Mouse (Mus musculus) heart, adult 2 months (tissue): ENCODE measurements around the gene Hist1h4b. TPM values are rescaled to one million over a fixed set of nuclear protein-coding genes. Genes with fewer than 3 reads are reported as not detected.

ENCODE experiments used
- DNase-seq, 2 experiments: peaks; one replicate each; pipeline ENCODE4 v3.0.0; 2021
- H3K27ac ChIP-seq: fragments of 200-600 bp; 2 replicates; pipeline ENCODE4 v1.8.1; 2022
- H3K27me3 ChIP-seq: fragments of 200-500 bp; 2 replicates; pipeline ENCODE4 v1.6.1; 2012; ENCODE audit warnings: mild to moderate bottlenecking, low read length, inconsistent platforms, mixed read lengths; ENCODE audit not compliant: control insufficient read depth, insufficient read depth
- H3K36me3 ChIP-seq: fragments of 200-500 bp; 2 replicates; pipeline ENCODE4 v1.6.1; 2012; ENCODE audit warnings: low read length, inconsistent platforms; ENCODE audit not compliant: control insufficient read depth, insufficient read depth
- H3K4me1 ChIP-seq: fragments of 200-500 bp; 2 replicates; pipeline ENCODE4 v1.6.1; 2011; ENCODE audit warnings: low read length; ENCODE audit not compliant: control insufficient read depth, insufficient read depth
- H3K4me3 ChIP-seq: fragments of 200-600 bp; 2 replicates; pipeline ENCODE4 v1.8.1; 2022
- H3K79me2 ChIP-seq: fragments of 200-500 bp; replicated peaks from 2 replicates; pipeline ENCODE4 v1.6.1; 2012; ENCODE audit warnings: mild to moderate bottlenecking, inconsistent platforms, low read length, moderate library complexity, mixed read lengths; ENCODE audit not compliant: control insufficient read depth, insufficient read depth
- H3K9ac ChIP-seq: fragments of 200-500 bp; 2 replicates; pipeline ENCODE4 v1.6.1; 2012; ENCODE audit warnings: low read depth, mild to moderate bottlenecking, control low read depth, inconsistent platforms, low read length, mixed read lengths
- CTCF ChIP-seq: fragments of 200-600 bp; IDR thresholded peaks from 2 replicates; pipeline ENCODE4 v1.8.1; 2022; ENCODE audit warnings: antibody characterized with exemption, mild to moderate bottlenecking, moderate library complexity
- EP300 ChIP-seq: fragments of 200-500 bp; IDR thresholded peaks from 2 replicates; pipeline ENCODE4 v1.6.1; 2011; ENCODE audit warnings: low read depth, low read length, control low read depth; ENCODE audit not compliant: insufficient read depth
- POLR2A ChIP-seq: fragments of 200-500 bp; IDR thresholded peaks from 2 replicates; pipeline ENCODE4 v1.6.1; 2011; ENCODE audit warnings: mild to moderate bottlenecking, low read depth, low read length, control low read depth; ENCODE audit not compliant: insufficient read depth
- WGBS: fragments of 180-500 bp; shearing (Covaris S2); methylation state at CpG from one replicate; pipeline ENCODE4 v1.1.7; 2018; 5-methylcytosine and 5-hydroxymethylcytosine counted together
- intact Hi-C: fragments of 180-260 bp; cut with DNase I; formaldehyde crosslinking; loops from one replicate; pipeline ENCODE4 v1.15.1; 2025
- long read RNA-seq: library from polyadenylated mRNA; stranded (forward); transcript quantifications from one replicate; pipeline ENCODE4 v2.0.0, GENCODE M21; 2021
- polyA plus RNA-seq: library from polyadenylated mRNA; depleted of rRNA; stranded (reverse); fragments of >200 nt; gene quantifications from 2 replicates; pipeline ENCODE4 v1.2.3, GENCODE M21; 2012; rRNA removed
- total RNA-seq, 2 experiments: library from RNA; stranded (reverse); gene quantifications; 2 replicates each; pipeline ENCODE4 v1.2.3; 2021

Gene Hist1h4b
- total RNA-seq (10 to 100 TPM in 1 of 2 experiments, 1 to 10 TPM in 1; 4.9 to 11.3 TPM), polyA plus RNA-seq (1.1 TPM in 1 of 2 replicates, not detected in the other)
- long read RNA-seq, result 0 reads

- Histone ChIP-seq H3K36me3 (no peaks in the 10 kb centered on the region; the same call in 1 of the 2 replicates), H3K4me3 (peak within 1 kb of the TSS; percentile 35; the same call in 1 of the 2 replicates), H3K27ac (no peak within 1 kb of the TSS), H3K27me3 (no peaks in the 10 kb centered on the region), H3K4me1 (peaks cover 1% of the 10 kb centered on the region), H3K79me2 (no peaks in the 10 kb centered on the region), H3K9ac (peak within 1 kb of the TSS; percentile 78)
- 2% methylated on average over 20 of the region's 22 CpGs for WGBS
- TF ChIP-seq CTCF, result no peak
- 0 out of 2 replicates have a peak, but pooled peaks have one; percentile 25 for TF ChIP-seq EP300
- peak; percentile 90 for TF ChIP-seq POLR2A
- intact Hi-C loops, result no loop called here
- peak; percentile 76 to 85 for DNase-seq
Measured at GRCm38 (mm10) chr13:23756790-23757189, at the start of gene Hist1h4b. Gene Hist1h4b (plus strand): TSS chr13:23757013.

DNA sequence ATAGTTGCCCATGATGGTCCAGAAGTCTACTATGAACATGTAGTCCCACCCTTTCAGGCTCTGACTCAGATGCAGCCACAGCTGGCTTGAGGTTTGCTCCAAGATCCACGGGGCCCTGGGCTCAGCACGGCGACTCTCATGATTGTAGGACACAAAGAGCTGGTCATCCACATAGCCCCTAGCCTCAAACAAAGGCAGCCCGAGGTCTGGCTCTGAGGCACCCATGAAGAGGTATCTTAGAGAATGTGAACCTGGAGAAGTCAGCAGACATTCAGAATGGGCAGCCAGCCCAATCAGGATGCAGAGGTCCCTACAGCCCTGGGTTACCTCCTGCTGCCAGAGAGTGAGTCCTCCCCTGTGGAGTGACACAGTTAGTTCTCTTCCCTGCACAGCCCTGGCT is 48.8 kb upstream of the Hist1h4b start:
- H3K27ac ChIP-seq, result peak overlapping the region; percentile 24; the same call in 1 of the 2 replicates

GRCm38 (mm10) chr13:23708654-23709053 is 48.2 kb upstream of the Hist1h4b start:
- H3K27ac ChIP-seq, result peak overlapping the region; percentile 94; the same call in 1 of the 2 replicates
- intact Hi-C loops, result no loop called here

More for the DNA sequence above, 48.8 kb upstream of the Hist1h4b start:
- no peak overlapping the region for H3K4me3 ChIP-seq
- peaks cover 2% of the 10 kb centered on the region for H3K4me1 ChIP-seq
- DNase-seq, result no peak
- WGBS, result 79% methylated on average over 4 of the region's 4 CpGs
- H3K27me3 ChIP-seq, result no peaks in the 10 kb centered on the region
- TF ChIP-seq EP300 (no peak), POLR2A (no peak), CTCF (no peak)
- intact Hi-C loops, result no loop called here
- no peaks in the 10 kb centered on the region; the same call in 1 of the 2 replicates for H3K36me3 ChIP-seq
- H3K79me2 ChIP-seq, result no peaks in the 10 kb centered on the region
- H3K9ac ChIP-seq, result no peak overlapping the region

DNA sequence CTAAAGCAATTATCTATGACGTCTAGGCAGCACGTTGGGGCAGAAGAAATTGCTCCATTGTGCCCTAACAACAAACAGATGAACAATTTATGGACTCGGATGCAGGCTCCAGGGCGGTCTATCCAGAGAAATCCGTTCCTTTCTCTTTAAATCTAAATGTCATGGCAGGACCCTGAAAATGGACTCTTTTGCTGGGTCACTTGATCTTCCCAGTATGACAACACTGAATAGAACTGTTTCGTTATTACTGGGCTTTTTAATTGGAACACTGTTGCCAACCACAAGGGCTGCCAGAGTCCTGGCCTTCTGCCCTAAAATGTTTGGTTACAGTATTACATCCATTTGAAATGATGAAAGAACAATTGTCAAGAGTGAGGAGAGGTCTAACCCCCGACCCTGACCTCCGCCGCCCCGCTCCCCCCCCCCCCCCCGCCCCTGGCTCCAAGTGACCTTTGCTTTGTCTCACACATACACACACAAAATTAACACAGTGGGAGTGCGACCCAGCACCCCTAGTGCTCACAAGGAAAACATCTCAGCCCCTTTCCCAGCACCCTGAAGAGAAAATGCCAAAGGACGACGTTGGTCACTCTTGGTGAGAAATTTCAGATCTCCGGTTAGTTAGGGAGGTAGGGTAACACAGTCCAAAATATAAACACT is 47.0 kb upstream of the Hist1h4b start:
- no peaks in the 10 kb centered on the region for H3K79me2 ChIP-seq
- no peaks in the 10 kb centered on the region for H3K27me3 ChIP-seq
- H3K4me3 ChIP-seq, result peak overlapping the region; percentile 77
- H3K4me1 ChIP-seq, result peaks cover 2% of the 10 kb centered on the region
- no peak for DNase-seq
- H3K9ac ChIP-seq, result peak overlapping the region; percentile 75
- WGBS, result 29% methylated on average over 15 of the region's 15 CpGs
- intact Hi-C loops, result no loop called here
- no peak for TF ChIP-seq EP300
- TF ChIP-seq POLR2A, result no peak
- no peak for TF ChIP-seq CTCF
- H3K36me3 ChIP-seq, result no peaks in the 10 kb centered on the region; the same call in 1 of the 2 replicates
- H3K27ac ChIP-seq, result peak overlapping the region; percentile 94

More at GRCm38 (mm10) chr13:23708654-23709053, 48.2 kb upstream of the Hist1h4b start:
- Histone ChIP-seq H3K27me3 (no peaks in the 10 kb centered on the region), H3K36me3 (no peaks in the 10 kb centered on the region; the same call in 1 of the 2 replicates), H3K79me2 (no peaks in the 10 kb centered on the region), H3K9ac (no peak overlapping the region), H3K4me3 (no peak overlapping the region), H3K4me1 (peaks cover 2% of the 10 kb centered on the region)
- WGBS, result 49% methylated on average over 4 of the region's 4 CpGs
- TF ChIP-seq CTCF (no peak), EP300 (no peak), POLR2A (no peak)
- DNase-seq, result no peak

GRCm38 (mm10) chr13:23710374-23711089 is 46.3 kb upstream of the Hist1h4b start, which contains the start of gene Hfe:
Gene Hfe (minus strand): TSS chr13:23710854.
- H3K36me3 ChIP-seq, result no peaks in the 10 kb centered on the region
- peak within 1 kb of the TSS; percentile 75 for H3K9ac ChIP-seq
- no peaks in the 10 kb centered on the region for H3K79me2 ChIP-seq
- no peaks in the 10 kb centered on the region for H3K27me3 ChIP-seq
- peak within 1 kb of the TSS; percentile 77 for H3K4me3 ChIP-seq
- peak within 1 kb of the TSS; percentile 94 for H3K27ac ChIP-seq
- under 1% methylated on average over 17 of the region's 17 CpGs for WGBS
- peaks cover 2% of the 10 kb centered on the region for H3K4me1 ChIP-seq
- no peak for TF ChIP-seq CTCF
- TF ChIP-seq POLR2A, result peak; percentile 48; the same call in 1 of the 2 replicates
- TF ChIP-seq EP300, result no peak
- peak; percentile 76 to 77 for DNase-seq
- intact Hi-C loops, result no loop called here
